Mouse (Mus musculus) adrenal gland, adult 8-10 months (tissue): ENCODE data around the gene Npepps. TPM values are rescaled to one million over a fixed set of nuclear protein-coding genes. Genes with fewer than 3 reads are reported as not detected.

Experiments
- DNase-seq: peaks from one replicate; pipeline ENCODE4 v3.0.0; 2022
- total RNA-seq, 4 experiments: library from RNA; stranded (reverse); gene quantifications; 2 replicates each; pipeline ENCODE4 v1.2.4; 2022

Npepps gene
- total RNA-seq, 4 experiments from 2014 or later: 79.8 to 128 (median 106) TPM

DNA sequence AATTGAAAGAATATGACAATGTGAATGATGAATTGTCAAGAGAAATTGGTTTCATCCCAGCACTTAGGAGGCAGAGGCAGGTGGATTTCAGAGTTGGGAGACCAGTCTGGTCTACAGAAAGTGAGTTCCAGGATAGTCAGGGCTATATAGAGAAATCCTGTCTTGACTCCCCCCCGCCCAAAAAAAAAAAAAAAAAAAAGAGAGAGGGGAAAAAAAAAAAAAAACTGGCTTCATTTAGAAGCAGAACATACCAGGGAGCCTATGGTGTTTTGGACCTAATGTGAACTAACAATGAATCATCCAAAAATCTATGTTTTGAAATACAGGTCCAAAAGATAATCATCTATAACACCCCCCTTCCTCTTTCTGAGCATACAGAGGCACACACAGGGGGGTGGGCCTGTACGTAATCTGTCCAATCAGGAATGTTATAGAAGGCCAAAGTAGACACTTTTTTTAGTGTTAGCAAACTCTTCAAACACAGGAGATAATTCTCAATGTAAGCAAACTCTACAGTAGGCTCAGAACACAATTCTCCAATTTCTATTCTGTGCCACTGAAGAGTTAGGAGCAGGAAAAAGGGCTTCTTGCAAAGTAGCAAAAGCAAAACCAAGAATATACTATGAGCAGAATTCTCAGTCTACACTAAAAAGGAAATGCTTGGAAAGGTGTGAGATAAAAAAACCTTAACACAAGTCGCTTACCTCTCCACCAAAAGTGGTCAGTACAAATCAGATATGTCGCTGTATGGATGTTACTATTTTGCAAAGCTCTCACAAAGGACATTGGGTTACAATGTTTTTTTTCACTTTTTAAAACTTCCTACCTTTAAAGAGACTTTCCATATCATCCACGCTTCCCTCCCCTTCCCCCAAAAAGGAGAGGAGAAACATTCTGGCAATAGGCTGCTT lies 94.5 kb downstream of the Npepps start:
- DNase-seq: no peak

DNA sequence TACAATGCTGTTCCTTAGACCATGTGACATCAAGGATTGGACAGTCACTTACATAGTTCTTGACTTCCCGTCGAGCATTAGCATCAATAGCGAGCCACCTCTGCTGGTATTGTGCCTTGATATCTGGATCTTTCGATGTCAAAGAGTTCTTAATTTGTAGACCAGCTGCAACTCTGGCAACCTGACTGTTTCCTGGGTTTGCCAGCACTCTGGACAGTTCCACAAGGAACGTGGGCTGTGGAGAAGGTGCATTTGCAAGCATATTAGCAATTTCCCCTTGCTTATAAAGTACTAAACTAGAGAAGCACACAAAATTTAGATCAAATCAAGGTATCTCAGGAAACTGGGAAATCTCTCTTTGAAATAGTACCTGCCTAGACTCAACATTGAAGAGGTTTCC lies 95.6 kb downstream of the Npepps start:
- no peak for DNase-seq

DNA sequence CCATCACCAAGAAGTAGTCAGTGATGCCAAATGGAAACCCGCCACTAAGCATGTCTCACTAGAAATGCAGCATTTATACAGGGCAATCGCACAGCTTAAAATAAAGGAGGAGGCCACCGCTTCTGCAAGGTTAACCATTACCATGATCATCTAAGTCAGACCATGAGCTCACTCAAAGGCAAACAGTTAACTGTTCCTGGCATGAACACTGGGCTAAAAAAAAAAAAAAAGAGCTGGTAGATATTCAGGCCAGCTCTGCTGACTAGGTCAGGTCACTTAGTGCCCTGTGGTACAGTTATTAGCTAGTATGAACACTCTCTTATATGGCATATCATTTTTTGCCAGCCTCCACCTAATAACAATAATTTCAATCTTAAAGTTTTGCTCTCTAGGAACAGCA lies 98.0 kb downstream of the Npepps start:
- no peak for DNase-seq

DNA sequence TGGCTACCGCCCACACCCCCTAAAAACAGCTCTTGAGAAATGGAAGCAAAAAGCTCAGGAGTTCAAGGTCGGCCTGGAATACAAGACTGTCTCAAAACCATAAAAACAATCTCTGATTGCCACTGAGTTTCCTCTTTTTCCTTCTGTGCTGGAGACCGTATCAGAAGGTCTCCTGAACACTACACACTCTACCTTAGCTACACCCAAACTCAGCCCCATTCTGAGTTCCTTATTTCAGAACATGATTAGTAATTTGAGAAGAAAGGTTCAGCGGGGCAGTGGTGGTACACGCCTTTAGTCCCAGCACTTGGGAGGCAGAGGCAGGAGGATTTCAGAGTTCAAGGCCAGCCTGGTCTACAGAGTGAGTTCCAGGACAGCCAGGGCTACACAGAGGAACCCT lies 99.4 kb downstream of the Npepps start:
- no peak for DNase-seq

DNA sequence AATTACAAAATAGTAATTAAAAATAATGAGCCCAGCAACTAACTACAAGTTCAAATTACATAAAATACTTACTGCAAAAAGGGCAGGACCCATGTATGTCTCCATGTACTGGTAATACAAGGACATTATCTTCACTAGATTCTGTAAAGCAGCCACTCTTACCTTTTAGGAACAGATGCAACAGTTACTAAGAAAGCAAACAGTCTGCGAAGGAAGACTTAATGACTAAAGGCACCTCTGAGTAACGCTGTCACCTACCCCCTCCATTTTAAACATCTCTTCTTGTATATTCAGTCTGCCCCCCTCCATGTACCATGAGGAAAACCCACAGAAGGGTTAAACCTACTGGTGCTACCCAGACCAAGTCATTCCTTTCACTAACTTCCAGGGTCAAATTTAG lies 102.2 kb downstream of the Npepps start:
- no peak for DNase-seq

DNA sequence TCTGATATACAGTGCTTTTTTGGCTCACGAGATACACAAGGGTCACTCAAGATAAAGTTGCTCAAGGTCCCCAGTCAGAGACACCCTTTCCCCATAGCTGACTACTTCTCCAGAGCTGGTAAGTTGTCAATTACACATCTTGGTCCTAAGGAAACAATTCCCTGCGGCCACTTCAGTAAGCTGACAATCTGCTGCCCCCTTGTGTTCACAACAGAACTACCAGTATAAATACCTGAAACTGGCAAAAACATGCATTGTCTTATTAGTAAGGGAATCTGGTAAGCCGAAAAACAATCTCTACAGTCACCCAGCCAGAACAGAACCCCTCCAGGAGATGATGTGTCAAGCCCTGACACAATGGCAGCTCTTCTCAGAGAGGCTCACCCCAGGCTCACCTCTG lies 103.6 kb downstream of the Npepps start:
- DNase-seq: no peak

DNA sequence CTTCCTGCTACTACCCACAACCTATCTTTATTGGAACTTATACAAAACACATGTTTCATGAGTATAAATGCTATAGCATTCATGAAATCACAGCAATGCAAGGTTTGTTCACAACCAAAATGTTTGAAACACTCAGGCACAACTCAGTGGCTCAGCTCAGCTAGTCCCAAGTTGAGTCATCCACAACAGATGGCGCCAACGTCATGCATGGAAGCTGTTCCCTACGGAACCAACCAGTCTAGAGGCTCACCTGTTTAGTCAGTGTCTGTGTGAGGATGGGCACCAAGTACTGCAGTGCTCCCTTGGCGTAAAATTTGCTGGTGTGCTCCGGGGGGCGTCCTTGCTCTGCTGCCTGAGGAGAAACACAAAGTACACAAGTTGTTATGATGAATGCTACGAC lies 104.9 kb downstream of the Npepps start:
- no peak for DNase-seq

DNA sequence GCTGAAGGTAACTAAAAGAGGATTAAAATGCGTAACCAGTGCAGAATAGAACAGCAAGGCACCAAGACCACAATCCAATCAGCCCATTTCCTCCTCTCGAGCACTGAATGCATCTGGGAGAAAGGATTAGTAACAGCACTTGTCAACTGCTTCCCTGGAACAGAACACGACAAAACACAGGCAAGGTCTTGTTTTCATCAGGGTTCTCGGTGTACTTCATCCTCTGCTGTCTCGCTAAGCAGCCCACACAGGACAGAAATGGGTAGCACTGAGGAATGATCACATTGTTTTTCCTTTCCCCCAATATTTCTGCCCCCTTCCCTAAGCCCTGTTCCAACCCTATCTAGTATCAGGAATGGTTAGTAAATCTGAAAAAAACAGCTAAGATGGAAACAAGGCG lies 120.1 kb downstream of the Npepps start:
- no peak for DNase-seq

DNA sequence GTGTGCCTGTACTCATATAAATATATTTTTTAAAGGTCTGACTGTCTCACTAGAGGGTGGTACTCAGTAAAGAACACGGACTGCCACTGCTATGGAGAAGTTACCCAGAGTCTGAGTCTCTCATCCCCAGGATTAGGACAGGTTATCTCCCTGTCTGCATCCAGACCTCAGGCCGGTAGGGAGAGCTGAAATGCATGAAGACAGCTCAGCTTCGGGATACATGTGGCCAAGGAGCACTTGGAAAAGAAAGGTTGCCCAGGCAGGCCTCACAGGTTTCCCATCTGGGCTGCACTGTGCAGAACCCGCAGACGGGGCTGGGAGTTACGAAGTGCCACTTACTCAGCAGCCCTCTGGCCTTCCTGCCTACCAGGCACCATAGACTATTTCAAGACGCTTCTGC lies 123.4 kb downstream of the Npepps start:
- DNase-seq: no peak

Other genes starting within 250 kb of the Npepps start
- 1 to 10 TPM; 1.1 to 1.5 (median 1.3) TPM for gene Lrrc46, start 239.2 kb downstream of the Npepps start, total RNA-seq
- gene Mrpl10, start 239.1 kb downstream of the Npepps start, total RNA-seq: 100 to 1,000 TPM; 129 to 161 (median 147) TPM
- 10 to 100 TPM; 14.3 to 23.7 (median 18.1) TPM for gene Osbpl7, start 230.0 kb downstream of the Npepps start, total RNA-seq
- gene Tbx21, start 165.3 kb downstream of the Npepps start, total RNA-seq: under 1 TPM; 0.31 to 0.51 (median 0.48) TPM
- 10 to 100 TPM in 3 of 4 experiments, 1 to 10 TPM in 1; 9.5 to 13.8 (median 11.6) TPM for gene Tbkbp1, start 129.1 kb downstream of the Npepps start, total RNA-seq
- 100 to 1,000 TPM; 115 to 133 (median 124) TPM for gene Kpnb1, start 92.8 kb downstream of the Npepps start, total RNA-seq
- 10 to 100 TPM; 31.1 to 42.8 (median 35.9) TPM for gene Mrpl45, start 35.1 kb upstream of the Npepps start, total RNA-seq
- gene Gpr179, start 71.4 kb upstream of the Npepps start, total RNA-seq: 1 to 10 TPM in 3 of 4 experiments, under 1 TPM in 1; 0.96 to 6.4 (median 4.0) TPM
- 10 to 100 TPM; 22.2 to 28.3 (median 24.9) TPM for gene Socs7, start 81.9 kb upstream of the Npepps start, total RNA-seq
- 10 to 100 TPM; 23.3 to 36.4 (median 31.8) TPM for gene Arhgap23, start 134.9 kb upstream of the Npepps start, total RNA-seq
- gene 4933428G20Rik, start 219.7 kb upstream of the Npepps start, total RNA-seq: under 1 TPM in 3 of 4 experiments, not detected in 1; 0.35 to 0.80 (median 0.45) TPM